Mouse (Mus musculus) yolk sac, embryonic 10.5 days (tissue): ENCODE data around the gene Gm29735.
"Not testable (repeated sequence)": the region's sequence is repeated elsewhere in the genome, so short reads cannot be mapped to it uniquely, and the experiment has no call there.

Experiments used
- DNase-seq: peaks from one replicate; pipeline ENCODE4 v3.0.0-alpha.2; 2017; ENCODE audit warnings: low spot score

Gene Gm29735

DNA sequence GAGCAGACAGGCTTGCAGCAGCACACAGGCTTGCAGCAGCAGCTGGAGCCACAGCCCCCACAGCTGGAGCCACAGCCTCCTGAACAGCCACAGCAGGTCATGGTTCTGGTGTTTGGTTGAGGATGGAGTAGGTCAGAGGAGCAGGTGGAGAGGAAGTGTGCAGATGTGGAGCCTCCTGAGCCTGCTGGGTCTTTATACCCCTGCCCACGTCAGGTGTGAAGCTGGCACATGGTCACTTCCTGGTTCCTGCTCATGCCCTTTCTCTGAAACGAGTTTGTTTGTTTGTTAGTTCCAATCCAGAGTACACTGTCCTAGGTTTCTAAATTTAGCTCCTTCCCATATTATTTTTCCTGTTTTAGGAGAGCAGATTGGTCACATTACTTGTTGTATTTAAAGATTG lies at the start of gene Gm29735:
TSS of gene Gm29735 (minus strand) at position 101 of the 400 bp plus-strand sequence.
- not testable (repeated sequence) for DNase-seq

GRCm38 (mm10) chr7:142205488-142205887 lies 48.6 kb upstream of the Gm29735 start:
- DNase-seq = no peak

- no peak for DNase-seq
Observed at GRCm38 (mm10) chr7:142201064-142201463, 44.2 kb upstream of the Gm29735 start, which contains the start of gene Krtap5-3. Krtap5-3 (plus strand) TSS chr7:142201364.

GRCm38 (mm10) chr7:142198748-142199147 lies 41.8 kb upstream of the Gm29735 start:
- no peak for DNase-seq

DNA sequence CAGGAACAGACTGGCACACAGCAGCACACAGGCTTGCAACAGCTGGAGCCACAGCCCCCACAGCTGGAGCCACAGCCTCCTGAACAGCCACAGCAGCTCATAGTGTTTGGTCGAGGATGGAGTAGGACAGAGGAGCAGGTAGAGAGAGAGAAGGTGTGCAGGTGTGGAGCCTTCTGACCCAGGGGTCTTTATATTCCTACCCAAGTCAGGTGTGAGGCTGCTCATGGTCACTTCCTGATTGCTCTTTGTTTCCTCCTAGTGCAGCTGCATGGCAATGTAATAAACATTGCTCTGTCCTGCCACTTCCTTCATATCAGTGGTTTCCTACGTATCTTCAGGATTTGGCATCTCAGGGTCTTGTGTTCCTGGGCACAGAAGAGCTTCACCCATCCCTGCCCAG lies 33.4 kb upstream of the Gm29735 start, which contains the start of gene Gm10153:
TSS of gene Gm10153 (minus strand) at position 101 of the 400 bp plus-strand sequence.
- DNase-seq = no peak

DNA sequence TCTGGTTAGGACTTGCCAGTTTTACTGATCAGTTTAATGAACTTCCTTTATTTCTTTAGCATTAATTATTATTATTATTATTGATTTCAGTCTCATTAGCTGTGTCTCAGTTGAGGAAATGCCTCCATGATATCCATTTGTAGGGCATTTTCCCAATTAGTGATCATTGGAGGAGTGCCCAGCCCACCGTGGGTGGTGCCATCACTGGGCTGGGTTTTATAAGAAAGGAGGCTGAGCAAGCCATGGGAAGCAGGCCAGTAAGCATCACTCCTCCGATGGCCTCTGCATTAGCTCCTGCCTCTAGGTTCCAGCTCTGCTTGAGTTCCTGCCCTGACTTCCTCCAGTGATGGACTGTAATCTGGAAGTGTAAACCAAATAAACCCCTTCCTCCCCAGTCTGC lies 31.2 kb upstream of the Gm29735 start:
- DNase-seq = no peak

GRCm38 (mm10) chr7:142181021-142181420 lies 24.1 kb upstream of the Gm29735 start:
- no peak for DNase-seq

DNA sequence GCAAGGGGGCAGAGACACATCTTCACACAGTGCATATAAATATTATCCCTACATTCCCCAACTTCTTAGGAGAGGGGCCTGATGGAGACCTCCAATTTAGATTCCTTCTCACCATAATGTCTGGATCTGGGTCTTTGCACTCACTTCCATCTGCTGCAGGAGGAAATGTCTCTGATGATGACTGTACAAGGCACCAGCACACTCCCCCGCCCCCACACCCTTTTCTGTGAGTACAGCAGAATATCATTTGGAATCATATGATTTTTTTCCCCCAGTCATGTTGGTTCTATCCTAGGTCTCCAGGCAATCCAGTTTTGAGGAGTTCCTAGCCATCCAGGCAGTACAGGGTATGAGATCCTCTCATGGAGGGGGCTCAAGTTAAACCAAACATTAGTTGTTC lies 21.8 kb upstream of the Gm29735 start:
- no peak for DNase-seq

DNA sequence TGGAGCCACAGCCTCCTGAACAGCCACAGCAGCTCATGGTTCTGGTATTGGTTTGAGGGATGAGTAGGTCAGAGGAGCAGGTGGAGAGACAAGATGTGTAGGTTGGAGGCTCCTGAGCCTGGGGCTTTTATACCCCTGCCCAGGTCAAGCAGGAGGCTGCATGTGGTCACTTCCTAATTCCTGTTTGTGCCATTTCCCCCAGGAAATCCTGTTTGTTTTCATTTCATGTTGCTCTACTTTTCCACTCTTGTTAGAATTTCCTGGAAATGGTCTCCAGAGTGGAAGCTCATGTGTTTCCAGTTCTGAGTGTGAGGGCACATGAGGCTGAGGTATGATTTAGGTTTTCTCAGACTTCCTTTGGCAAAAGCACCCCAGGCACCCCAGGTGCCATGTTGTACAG lies 19.0 kb upstream of the Gm29735 start, which contains the start of gene Krtap5-2:
TSS of gene Krtap5-2 (minus strand) at position 101 of the 400 bp plus-strand sequence.
- not testable (repeated sequence) for DNase-seq

DNA sequence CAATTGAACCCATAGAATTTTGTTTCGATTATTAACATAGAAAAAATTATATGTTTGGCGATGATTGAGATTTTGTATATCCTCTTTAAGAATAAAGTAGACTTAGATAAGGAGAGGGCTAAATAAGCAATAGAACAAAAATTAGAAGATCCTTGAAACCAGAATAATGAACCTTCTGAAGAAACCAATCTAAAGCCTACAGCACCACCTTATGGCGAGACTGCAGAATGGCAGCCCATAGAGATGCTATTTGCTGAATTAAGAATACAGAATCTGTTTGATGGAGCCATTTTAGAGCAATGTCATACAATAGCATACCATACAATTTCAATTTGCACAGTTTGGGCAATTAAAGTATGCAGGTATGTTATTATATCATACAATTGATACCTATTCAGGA lies 12.9 kb upstream of the Gm29735 start:
- no peak for DNase-seq

- DNase-seq = not testable (repeated sequence)
Observed at GRCm38 (mm10) chr7:142165639-142166038, 8.7 kb upstream of the Gm29735 start, which contains the start of gene Gm4553. Gm4553 (minus strand) TSS chr7:142165739.

DNA sequence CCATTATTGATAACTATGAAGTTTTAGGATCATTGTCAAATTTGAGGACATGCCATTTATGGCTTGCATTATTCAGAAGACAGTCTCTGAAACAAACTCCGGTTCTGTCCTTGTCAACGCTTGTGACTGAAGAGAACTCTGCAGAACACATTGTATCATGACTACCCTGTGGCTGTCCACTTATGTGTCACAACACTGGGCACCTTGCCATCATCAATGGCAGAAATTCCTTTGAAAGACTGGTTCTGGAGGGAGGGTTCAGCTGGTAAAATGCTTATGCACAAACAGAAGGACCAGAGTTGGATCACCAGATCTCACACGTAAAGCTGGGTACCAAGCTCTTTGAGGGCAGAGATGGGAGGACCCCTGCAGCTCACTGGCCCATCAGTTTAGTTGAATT lies 2.5 kb upstream of the Gm29735 start:
- no peak for DNase-seq

GRCm38 (mm10) chr7:142155308-142155707 lies 1.6 kb downstream of the Gm29735 start:
- DNase-seq = no peak

- no peak for DNase-seq
Observed at GRCm38 (mm10) chr7:142152191-142152590, 4.7 kb downstream of the Gm29735 start.

DNA sequence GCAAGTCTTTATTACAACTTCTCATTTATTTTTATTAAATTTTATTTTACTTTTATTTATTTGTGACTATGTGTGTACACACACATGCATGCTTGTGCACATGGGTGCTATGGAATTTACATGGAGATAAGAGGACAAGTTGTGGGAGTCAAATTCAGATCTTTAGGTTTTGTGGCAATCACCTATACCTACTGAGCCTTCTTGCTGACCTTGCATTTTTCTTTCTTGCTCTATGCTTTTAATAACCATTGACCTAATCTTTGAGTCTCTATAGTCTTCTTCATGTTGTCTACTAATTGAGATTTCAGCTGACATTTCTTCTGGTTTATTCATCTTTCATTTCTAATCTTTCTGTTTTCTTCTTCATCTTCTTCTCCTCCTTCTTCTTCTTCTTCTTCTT lies 8.3 kb downstream of the Gm29735 start:
- no peak for DNase-seq

- peak; percentile 17 for DNase-seq
Observed at GRCm38 (mm10) chr7:142146033-142146432, 10.9 kb downstream of the Gm29735 start.

DNA sequence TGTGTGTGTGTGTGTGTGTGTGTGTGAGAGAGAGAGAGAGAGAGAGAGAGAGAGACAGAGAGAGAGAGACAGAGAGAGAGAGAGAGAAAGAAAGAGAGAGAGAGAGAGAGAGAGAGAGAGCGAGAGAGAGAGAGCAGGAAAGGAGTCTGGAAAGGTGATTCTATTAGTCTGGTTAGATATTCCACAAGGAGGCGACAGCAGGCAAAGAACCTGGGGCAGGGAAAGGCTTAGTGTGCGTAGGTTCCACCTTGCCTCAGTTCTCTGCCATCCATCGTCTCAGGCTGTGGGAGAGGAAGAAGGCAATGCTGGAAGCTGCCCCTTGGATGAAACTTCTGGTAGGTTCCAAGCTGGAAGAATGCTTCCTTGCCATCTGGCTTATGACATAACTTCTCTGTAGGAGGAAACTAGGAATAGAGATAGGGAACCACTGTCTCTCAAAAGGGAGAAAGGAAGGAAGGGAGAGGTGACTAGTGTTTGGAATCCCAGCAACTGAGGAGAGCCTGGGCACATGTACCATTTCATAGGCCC lies 11.4 kb downstream of the Gm29735 start:
- no peak for DNase-seq

DNA sequence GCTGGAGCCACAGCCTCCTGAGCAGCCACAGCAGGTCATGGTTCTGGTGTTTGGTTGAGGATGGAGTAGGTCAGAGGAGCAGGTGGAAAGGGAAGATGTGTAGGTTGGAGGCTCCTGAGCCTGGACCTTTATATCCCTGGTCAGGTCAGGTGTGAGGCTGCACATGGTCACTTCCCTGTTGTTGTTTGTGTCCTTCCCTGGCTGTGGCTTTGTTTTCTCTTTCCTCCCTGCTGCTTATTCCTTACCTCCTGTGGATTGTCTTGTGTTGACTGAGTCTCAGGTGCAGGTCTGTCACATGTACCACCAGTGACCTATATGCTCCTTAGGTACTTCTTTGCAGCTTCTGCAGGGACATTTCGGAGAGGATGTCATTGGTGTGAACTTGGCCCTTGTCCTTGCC lies 12.4 kb downstream of the Gm29735 start, which contains the start of gene Gm45337:
TSS of gene Gm45337 (minus strand) at position 101 of the 400 bp plus-strand sequence.
- DNase-seq = no peak

DNA sequence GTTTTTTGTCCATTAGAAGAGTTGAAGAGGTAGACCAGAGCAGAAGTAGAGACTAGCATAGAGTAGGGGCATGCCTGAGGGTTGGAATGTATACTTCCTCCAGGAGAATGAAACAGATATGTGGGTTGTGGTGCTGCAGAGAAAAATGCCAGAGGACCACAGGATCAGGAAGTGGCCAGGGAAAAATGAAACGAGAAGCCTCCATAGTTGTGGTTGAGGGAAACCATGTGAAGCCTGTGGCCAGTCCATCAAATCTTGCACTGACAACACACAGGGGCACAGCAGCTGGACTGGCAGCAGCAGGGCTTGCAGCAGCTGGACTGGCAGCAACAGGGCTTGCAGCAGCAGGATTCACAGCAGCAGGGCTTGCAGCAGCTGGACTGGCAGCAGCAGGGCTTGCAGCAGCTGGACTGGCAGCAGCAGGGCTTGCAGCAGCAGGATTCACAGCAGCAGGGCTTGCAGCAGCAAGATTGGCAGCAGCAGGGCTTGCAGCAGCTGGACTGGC lies 13.4 kb downstream of the Gm29735 start:
- DNase-seq = not testable (repeated sequence)

- DNase-seq = no peak
Observed at GRCm38 (mm10) chr7:142140696-142141095, 16.2 kb downstream of the Gm29735 start.

- not testable (repeated sequence) for DNase-seq
Observed at GRCm38 (mm10) chr7:142135934-142136333, 21.0 kb downstream of the Gm29735 start, which contains the start of gene Gm39115. Gm39115 (minus strand) TSS chr7:142136034.

- DNase-seq = no peak
Observed at GRCm38 (mm10) chr7:142134206-142134995, 22.5 kb downstream of the Gm29735 start.

GRCm38 (mm10) chr7:142128843-142129242 lies 28.1 kb downstream of the Gm29735 start:
- no peak for DNase-seq
